Mouse (Mus musculus) heart, embryonic 16.5 days (tissue): ENCODE results near the gene Abcb10. TPM values are rescaled to one million over a fixed set of nuclear protein-coding genes. Genes with fewer than 3 reads are reported as not detected.

ENCODE experiments used
- ATAC-seq: fragments of 200-750 bp; cut with Nextera tagmentation; replicated peaks from 2 replicates; pipeline ENCODE4 v1.8.0; 2017; ENCODE audit warnings: moderate number of reproducible peaks; ENCODE audit not compliant: insufficient read depth, low FRiP score; ENCODE audit errors: extremely low read depth
- H3K27ac ChIP-seq: fragments of 300-500 bp; sonication (generic); 2 replicates; pipeline ENCODE4 v1.5.1; 2014; ENCODE audit warnings: mild to moderate bottlenecking, low read length, control low read depth, moderate library complexity
- H3K27me3 ChIP-seq: fragments of 300-500 bp; sonication (generic); 2 replicates; pipeline ENCODE4 v1.6.1; 2014; ENCODE audit warnings: low read length, mixed read lengths; ENCODE audit not compliant: control insufficient read depth, insufficient read depth
- H3K36me3 ChIP-seq: fragments of 300-500 bp; sonication (generic); 2 replicates; pipeline ENCODE4 v1.6.1; 2014; ENCODE audit not compliant: control insufficient read depth, insufficient read depth
- H3K4me1 ChIP-seq: fragments of 300-500 bp; sonication (generic); 2 replicates; pipeline ENCODE4 v1.6.1; 2014; ENCODE audit warnings: low read length, mixed read lengths; ENCODE audit not compliant: control insufficient read depth, insufficient read depth
- H3K4me2 ChIP-seq: fragments of 300-500 bp; sonication (generic); 2 replicates; pipeline ENCODE4 v1.6.1; 2014; ENCODE audit warnings: low read depth, mild to moderate bottlenecking, control low read depth, low read length
- H3K4me3 ChIP-seq: fragments of 300-500 bp; sonication (generic); 2 replicates; pipeline ENCODE4 v1.5.1; 2014; ENCODE audit warnings: mild to moderate bottlenecking, control low read depth, low read length
- H3K9ac ChIP-seq: fragments of 300-500 bp; sonication (generic); 2 replicates; pipeline ENCODE4 v1.6.1; 2014; ENCODE audit warnings: low read length, control low read depth
- H3K9me3 ChIP-seq: fragments of 300-500 bp; sonication (generic); replicated peaks from 2 replicates; pipeline ENCODE4 v1.6.1; 2016; ENCODE audit warnings: low read length; ENCODE audit not compliant: control insufficient read depth
- WGBS: fragments of 180-500 bp; shearing (Covaris S2); extraction: QIAGEN DNeasy Blood & Tissue Kit; methylation state at CpG from one replicate; pipeline ENCODE4 v1.1.7; 2014; 5-methylcytosine and 5-hydroxymethylcytosine counted together
- polyA plus RNA-seq: library from polyadenylated mRNA; unstranded; fragments of >200 nt; fragmentation: Nextera tagmentation; extraction: Ambion mirVana; gene quantifications from 2 replicates; pipeline ENCODE4 v1.2.1, GENCODE M21; 2015

Abcb10 gene
- polyA plus RNA-seq, 1 experiment from 2014 or later, result 17.1 TPM

- WGBS, result 97% methylated on average over 3 of the region's 3 CpGs
- H3K9ac ChIP-seq, result no peak overlapping the region
- H3K4me2 ChIP-seq, result no peak overlapping the region
- ATAC-seq, result no peak
- peaks cover 8% of the 10 kb centered on the region for H3K4me1 ChIP-seq
- H3K27me3 ChIP-seq, result no peaks in the 10 kb centered on the region
- H3K9me3 ChIP-seq, result no peaks in the 10 kb centered on the region
- H3K27ac ChIP-seq, result peak overlapping the region; percentile 57
- no peak overlapping the region for H3K4me3 ChIP-seq
- peaks cover 18% of the 10 kb centered on the region for H3K36me3 ChIP-seq
These were observed 29.2 kb upstream of the Abcb10 start for GRCm38 (mm10) chr8:124011989-124012586.

- WGBS, result 38% methylated on average over 3 of the region's 3 CpGs
- H3K4me2 ChIP-seq, result peak overlapping the region; percentile 42
These were observed 28.7 kb upstream of the Abcb10 start for GRCm38 (mm10) chr8:124011580-124011979.

GRCm38 (mm10) chr8:124007829-124008228 is 24.9 kb upstream of the Abcb10 start:
- no peak for ATAC-seq
- no peak overlapping the region for H3K4me2 ChIP-seq
- no peak overlapping the region for H3K27ac ChIP-seq
- no peak overlapping the region for H3K4me3 ChIP-seq
- peaks cover 8% of the 10 kb centered on the region for H3K4me1 ChIP-seq
- 82% methylated on average over 6 of the region's 6 CpGs for WGBS
- H3K36me3 ChIP-seq, result peaks cover 46% of the 10 kb centered on the region
- H3K9me3 ChIP-seq, result no peaks in the 10 kb centered on the region
- no peak overlapping the region for H3K9ac ChIP-seq
- no peaks in the 10 kb centered on the region for H3K27me3 ChIP-seq

More at GRCm38 (mm10) chr8:124011580-124011979, 28.7 kb upstream of the Abcb10 start:
- no peak for ATAC-seq
- peaks cover 8% of the 10 kb centered on the region for H3K4me1 ChIP-seq
- no peak overlapping the region for H3K4me3 ChIP-seq
- H3K27ac ChIP-seq, result peak overlapping the region; percentile 57
- peaks cover 23% of the 10 kb centered on the region for H3K36me3 ChIP-seq
- H3K27me3 ChIP-seq, result no peaks in the 10 kb centered on the region
- no peaks in the 10 kb centered on the region for H3K9me3 ChIP-seq
- no peak overlapping the region; the same call in 1 of the 2 replicates for H3K9ac ChIP-seq

GRCm38 (mm10) chr8:124002546-124003108 is 19.7 kb upstream of the Abcb10 start:
- ATAC-seq, result no peak
- H3K27ac ChIP-seq, result no peak overlapping the region
- no peaks in the 10 kb centered on the region for H3K27me3 ChIP-seq
- WGBS, result 87% methylated on average over 10 of the region's 10 CpGs
- H3K4me3 ChIP-seq, result no peak overlapping the region
- H3K9me3 ChIP-seq, result no peaks in the 10 kb centered on the region
- H3K4me1 ChIP-seq, result peaks cover 6% of the 10 kb centered on the region
- no peak overlapping the region for H3K4me2 ChIP-seq
- H3K36me3 ChIP-seq, result peaks cover 40% of the 10 kb centered on the region
- H3K9ac ChIP-seq, result no peak overlapping the region

GRCm38 (mm10) chr8:123999568-123999967 is 16.6 kb upstream of the Abcb10 start:
- H3K4me2 ChIP-seq, result no peak overlapping the region
- H3K9me3 ChIP-seq, result no peaks in the 10 kb centered on the region
- H3K4me1 ChIP-seq, result peaks cover 6% of the 10 kb centered on the region
- no peak; the same call in 1 of the 2 replicates for ATAC-seq
- H3K9ac ChIP-seq, result no peak overlapping the region
- H3K4me3 ChIP-seq, result no peak overlapping the region
- H3K36me3 ChIP-seq, result peaks cover 34% of the 10 kb centered on the region
- WGBS, result 51% methylated on average over 2 of the region's 2 CpGs
- H3K27ac ChIP-seq, result peak overlapping the region; percentile 16; the same call in 1 of the 2 replicates
- no peaks in the 10 kb centered on the region for H3K27me3 ChIP-seq

GRCm38 (mm10) chr8:123993997-123994396 is 11.1 kb upstream of the Abcb10 start:
- H3K36me3 ChIP-seq, result peaks cover 15% of the 10 kb centered on the region
- WGBS, result 89% methylated on average over 3 of the region's 3 CpGs
- H3K4me3 ChIP-seq, result no peak overlapping the region
- no peak overlapping the region for H3K4me2 ChIP-seq
- H3K9me3 ChIP-seq, result no peaks in the 10 kb centered on the region
- no peak for ATAC-seq
- H3K4me1 ChIP-seq, result peaks cover 7% of the 10 kb centered on the region
- H3K9ac ChIP-seq, result no peak overlapping the region
- H3K27ac ChIP-seq, result no peak overlapping the region
- H3K27me3 ChIP-seq, result no peaks in the 10 kb centered on the region

GRCm38 (mm10) chr8:123993597-123993996 is 10.7 kb upstream of the Abcb10 start:
- WGBS, result 81% methylated on average over 5 of the region's 5 CpGs
- H3K4me1 ChIP-seq, result peaks cover 11% of the 10 kb centered on the region
- no peak overlapping the region for H3K27ac ChIP-seq
- H3K4me3 ChIP-seq, result no peak overlapping the region
- no peak overlapping the region for H3K4me2 ChIP-seq
- no peak overlapping the region for H3K9ac ChIP-seq
- ATAC-seq, result no peak
- H3K9me3 ChIP-seq, result no peaks in the 10 kb centered on the region
- peaks cover 15% of the 10 kb centered on the region for H3K36me3 ChIP-seq
- no peaks in the 10 kb centered on the region for H3K27me3 ChIP-seq

- H3K9me3 ChIP-seq, result no peaks in the 10 kb centered on the region
- H3K36me3 ChIP-seq, result peaks cover 11% of the 10 kb centered on the region
- no peak overlapping the region for H3K9ac ChIP-seq
- WGBS, result 70% methylated on average over 8 of the region's 8 CpGs
- no peaks in the 10 kb centered on the region for H3K27me3 ChIP-seq
- no peak overlapping the region for H3K27ac ChIP-seq
- no peak overlapping the region for H3K4me2 ChIP-seq
- H3K4me1 ChIP-seq, result peaks cover 13% of the 10 kb centered on the region
- no peak overlapping the region for H3K4me3 ChIP-seq
- ATAC-seq, result no peak
These were observed 9.7 kb upstream of the Abcb10 start for GRCm38 (mm10) chr8:123992587-123992986.

- Histone ChIP-seq H3K27me3 (no peaks in the 10 kb centered on the region), H3K9me3 (no peaks in the 10 kb centered on the region), H3K36me3 (no peaks in the 10 kb centered on the region), H3K9ac (no peak overlapping the region), H3K4me1 (peaks cover 13% of the 10 kb centered on the region), H3K4me3 (no peak overlapping the region), H3K4me2 (no peak overlapping the region), H3K27ac (no peak overlapping the region)
- 50% methylated on average over 13 of the region's 13 CpGs for WGBS
- ATAC-seq, result no peak
These were observed 7.5 kb upstream of the Abcb10 start for GRCm38 (mm10) chr8:123990277-123991049.
